Mouse (Mus musculus) olfactory bulb, adult 2 months (tissue): ENCODE measurements at regions not wholly inside any gene's neighbourhood (a gene's known extent, or its start where the extent isn't known, plus 50 kb on each side); places are given as distances from the start of the nearest gene placed in this dataset.
A peak's percentile ranks its signal among the peaks of the same experiment; 100 is the strongest.

Experiments
- H3K27ac ChIP-seq: fragments of 200-500 bp; 2 replicates; pipeline ENCODE4 v1.5.1; 2012; ENCODE audit warnings: low read depth, low read length; ENCODE audit not compliant: insufficient read depth
- H3K4me1 ChIP-seq: fragments of 200-500 bp; 2 replicates; pipeline ENCODE4 v1.6.1; 2012; ENCODE audit warnings: low read length; ENCODE audit not compliant: control insufficient read depth, insufficient read depth
- H3K4me3 ChIP-seq: fragments of 200-500 bp; 2 replicates; pipeline ENCODE4 v1.5.1; 2012; ENCODE audit warnings: mild to moderate bottlenecking, low read depth, low read length, moderate library complexity; ENCODE audit not compliant: insufficient read depth
- CTCF ChIP-seq: fragments of 200-500 bp; IDR thresholded peaks from 2 replicates; pipeline ENCODE4 v1.5.1; 2012; ENCODE audit warnings: low read depth, mild to moderate bottlenecking, low read length, moderate library complexity; ENCODE audit not compliant: insufficient read depth
- POLR2A ChIP-seq: fragments of 200-500 bp; IDR thresholded peaks from 2 replicates; pipeline ENCODE4 v1.6.1; 2012; ENCODE audit warnings: mild to moderate bottlenecking, low read depth, low read length, moderate library complexity; ENCODE audit not compliant: insufficient read depth
- WGBS: fragments of 180-500 bp; shearing (Covaris S2); methylation state at CpG from one replicate; pipeline ENCODE4 v1.1.7; 2018; 5-methylcytosine and 5-hydroxymethylcytosine counted together

GRCm38 (mm10) chr1:193590301-193590829, 220.3 kb upstream of the Camk1g start:
- H3K4me1 ChIP-seq = peaks cover 10% of the 10 kb centered on the region
- no peak overlapping the region for H3K4me3 ChIP-seq
- WGBS = 60% methylated on average over 5 of the region's 5 CpGs
- TF ChIP-seq POLR2A = no peak
- TF ChIP-seq CTCF = no peak
- H3K27ac ChIP-seq = no peak overlapping the region

- Histone ChIP-seq H3K27ac (no peak overlapping the region), H3K4me3 (no peak overlapping the region), H3K4me1 (peaks cover 10% of the 10 kb centered on the region)
- TF ChIP-seq POLR2A = no peak
- peak; percentile 62 for TF ChIP-seq CTCF
- whole genome bisulfite sequencing = 32% methylated on average over 12 of the region's 12 CpGs
Observed at GRCm38 (mm10) chr1:193588477-193589464, 218.7 kb upstream of the Camk1g start.

DNA sequence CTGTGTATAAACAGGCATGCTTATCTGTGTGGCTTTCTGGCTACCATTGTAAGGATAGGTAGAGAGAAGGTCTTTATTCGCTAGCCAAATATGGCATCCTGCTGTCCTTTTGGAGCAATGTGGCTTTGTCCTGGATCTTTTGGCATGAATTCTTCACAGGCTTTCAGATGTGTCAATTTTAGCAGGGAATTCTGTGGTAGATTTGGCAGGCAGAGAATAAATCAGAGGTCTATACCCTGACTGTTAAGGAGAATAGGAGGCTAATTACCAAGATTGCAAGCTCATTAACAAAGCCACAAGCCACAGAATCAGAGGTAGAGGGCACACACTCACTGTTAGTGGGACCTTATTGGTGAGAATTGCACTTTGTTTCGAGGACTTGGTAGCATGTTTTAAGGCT, 217.2 kb upstream of the Camk1g start:
- peaks cover 10% of the 10 kb centered on the region for H3K4me1 ChIP-seq
- no peak overlapping the region for H3K27ac ChIP-seq
- H3K4me3 ChIP-seq = no peak overlapping the region
- WGBS = 68% methylated on average over 2 of the region's 2 CpGs
- TF ChIP-seq CTCF (no peak), POLR2A (no peak)

DNA sequence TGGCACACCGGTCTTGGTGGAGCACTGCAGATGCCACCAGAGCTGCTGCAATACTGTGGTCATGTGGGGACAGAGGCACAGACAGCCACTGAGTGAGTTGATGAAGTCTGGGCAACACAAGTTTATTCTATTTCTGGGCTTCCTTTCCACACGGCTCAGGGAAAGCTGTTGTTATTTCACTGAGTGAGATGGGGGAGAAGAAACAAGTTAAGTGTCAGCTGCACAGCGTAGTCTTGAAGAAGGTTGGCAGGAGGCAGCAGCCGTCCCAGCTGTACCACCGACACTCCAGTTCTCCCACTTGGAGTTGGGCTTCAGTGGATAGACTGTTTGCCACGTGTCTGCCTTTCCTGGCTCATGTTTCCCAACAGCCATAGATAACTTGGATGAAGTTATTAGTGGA, 216.8 kb upstream of the Camk1g start:
- H3K4me3 ChIP-seq = no peak overlapping the region
- 37% methylated on average over 6 of the region's 6 CpGs for WGBS
- H3K27ac ChIP-seq = no peak overlapping the region
- TF ChIP-seq CTCF (no peak), POLR2A (no peak)
- H3K4me1 ChIP-seq = peaks cover 10% of the 10 kb centered on the region

GRCm38 (mm10) chr1:193583791-193584190, 213.7 kb upstream of the Camk1g start:
- WGBS = 38% methylated on average over 2 of the region's 2 CpGs
- TF ChIP-seq CTCF (no peak), POLR2A (no peak)
- no peak overlapping the region for H3K27ac ChIP-seq

DNA sequence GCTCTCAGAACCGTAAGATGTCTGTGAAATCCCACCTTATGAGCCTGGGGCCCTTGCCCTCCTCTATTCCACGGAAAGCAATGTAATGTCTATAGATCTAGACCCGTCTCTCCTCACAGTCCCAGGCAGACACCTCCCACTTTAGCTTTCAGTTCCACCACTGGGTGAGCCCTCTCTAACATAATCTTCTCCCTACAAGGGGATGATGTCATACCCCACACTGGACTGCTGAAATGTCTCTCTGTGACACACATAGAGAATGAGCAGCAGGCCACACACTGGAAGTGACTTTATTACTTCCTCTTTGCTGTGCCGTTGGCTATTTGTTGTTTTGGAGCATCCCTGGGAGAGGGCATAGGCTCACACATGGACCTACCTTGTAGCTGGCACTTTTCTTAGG, 210.3 kb upstream of the Camk1g start:
- 89% methylated on average over 4 of the region's 4 CpGs for WGBS
- no peak overlapping the region for H3K4me3 ChIP-seq
- H3K27ac ChIP-seq = no peak overlapping the region
- peaks cover 2% of the 10 kb centered on the region; the same call in 1 of the 2 replicates for H3K4me1 ChIP-seq
- TF ChIP-seq CTCF (no peak), POLR2A (no peak)

More at GRCm38 (mm10) chr1:193583791-193584190, 213.7 kb upstream of the Camk1g start:
- Histone ChIP-seq H3K4me3 (no peak overlapping the region), H3K4me1 (peaks cover 7% of the 10 kb centered on the region)

DNA sequence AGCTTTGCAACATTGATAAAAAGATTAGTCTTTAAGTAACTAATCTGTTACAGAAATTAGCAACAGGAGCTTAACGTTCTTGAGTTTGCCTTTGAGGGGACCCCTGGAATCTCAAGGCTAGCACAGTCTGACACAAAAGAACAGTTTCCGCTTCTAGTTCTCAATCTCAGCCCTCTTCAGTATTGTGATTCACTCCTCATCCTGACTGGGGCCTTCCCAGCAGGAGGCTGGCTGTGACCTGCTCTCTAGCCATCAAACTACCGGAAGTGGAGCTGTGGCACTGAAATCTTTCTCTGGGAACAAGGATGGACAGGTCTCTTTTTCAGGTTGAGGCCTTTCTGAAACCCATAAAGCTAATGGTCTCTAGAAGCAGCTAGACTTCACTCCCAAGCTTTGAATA, 209.6 kb upstream of the Camk1g start:
- H3K27ac ChIP-seq = no peak overlapping the region
- H3K4me1 ChIP-seq = peaks cover 2% of the 10 kb centered on the region; the same call in 1 of the 2 replicates
- 86% methylated on average over 3 of the region's 3 CpGs for WGBS
- no peak for TF ChIP-seq POLR2A
- H3K4me3 ChIP-seq = no peak overlapping the region

DNA sequence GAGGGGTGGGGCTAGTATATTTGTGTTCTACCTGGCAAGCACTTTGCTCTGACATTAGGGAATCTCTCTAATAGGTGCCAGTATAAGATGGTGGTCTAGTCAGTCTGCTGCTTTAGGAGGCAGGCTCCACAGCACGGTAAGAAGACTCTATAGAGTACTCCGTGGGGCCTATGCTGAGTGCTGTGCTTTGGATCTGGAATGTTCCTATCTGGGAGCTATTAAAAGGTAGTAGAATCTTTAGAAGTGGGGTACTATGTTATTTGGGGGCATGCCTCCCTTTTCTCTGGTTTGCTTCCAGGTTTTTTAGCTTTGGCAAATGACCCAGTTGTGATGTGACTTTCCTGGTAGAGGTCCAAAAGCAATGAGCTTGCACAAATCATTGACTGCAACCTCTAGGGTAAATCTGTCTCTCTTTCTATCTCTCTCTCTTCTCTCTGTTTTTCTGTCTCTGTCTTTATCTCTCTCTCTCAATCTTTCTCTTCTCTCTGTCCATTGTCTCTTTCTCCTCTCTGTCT, 208.6 kb upstream of the Camk1g start:
- no peak for TF ChIP-seq CTCF
- TF ChIP-seq POLR2A = no peak
- H3K4me1 ChIP-seq = peaks cover 2% of the 10 kb centered on the region; the same call in 1 of the 2 replicates
- 84% methylated on average over 2 of the region's 2 CpGs for WGBS
- no peak overlapping the region for H3K27ac ChIP-seq
- no peak overlapping the region for H3K4me3 ChIP-seq

DNA sequence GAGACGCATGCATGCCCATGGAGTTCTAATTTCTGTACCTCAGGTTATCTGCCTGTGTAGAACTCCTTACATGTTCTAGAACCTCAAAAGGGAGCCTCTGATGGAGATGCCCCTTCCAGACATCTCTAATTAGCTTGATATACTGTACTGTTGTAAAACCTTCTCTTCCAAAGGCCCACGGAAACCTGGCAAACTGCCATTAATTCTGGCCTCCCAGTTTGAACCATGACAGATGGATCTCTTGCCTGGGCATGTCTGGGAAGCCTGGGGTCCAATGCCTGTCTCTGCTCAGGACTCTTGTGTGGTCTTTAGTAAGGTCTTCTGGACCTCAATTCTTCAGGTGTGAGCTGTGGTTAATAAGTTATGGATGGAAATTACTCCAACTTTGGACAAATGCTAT, 207.7 kb upstream of the Camk1g start:
- Histone ChIP-seq H3K4me3 (no peak overlapping the region), H3K27ac (no peak overlapping the region), H3K4me1 (peaks cover 2% of the 10 kb centered on the region; the same call in 1 of the 2 replicates)
- TF ChIP-seq POLR2A (no peak), CTCF (no peak)
- 71% methylated on average over 2 of the region's 2 CpGs for WGBS
